Mouse (Mus musculus) CD4-positive helper T cell, adult 2 months (primary cell): ENCODE data around the gene Unc5cl.
"Not testable (repeated sequence)": the region's sequence is repeated elsewhere in the genome, so short reads cannot be mapped to it uniquely, and the experiment has no call there.

Source experiments
- DNase-seq: peaks from one replicate; pipeline ENCODE4 v3.0.0-alpha.2; 2012; ENCODE audit warnings: low read depth, missing footprints, low spot score

Gene Unc5cl

GRCm38 (mm10) chr17:48467395-48468231, 12.9 kb downstream of the Unc5cl start:
- DNase-seq, result peak; percentile 64

GRCm38 (mm10) chr17:48474282-48474681, 19.6 kb downstream of the Unc5cl start:
- not testable (repeated sequence) for DNase-seq

GRCm38 (mm10) chr17:48475444-48475843, 20.7 kb downstream of the Unc5cl start:
- DNase-seq, result no peak

- DNase-seq, result no peak
Observed at GRCm38 (mm10) chr17:48479952-48480351, 25.3 kb downstream of the Unc5cl start.

- DNase-seq, result no peak
Observed at GRCm38 (mm10) chr17:48483764-48484163, 29.1 kb downstream of the Unc5cl start.

GRCm38 (mm10) chr17:48484191-48484590, 29.5 kb downstream of the Unc5cl start:
- DNase-seq, result no peak

GRCm38 (mm10) chr17:48489466-48489865, 34.8 kb downstream of the Unc5cl start:
- no peak for DNase-seq

- DNase-seq, result no peak
Observed at GRCm38 (mm10) chr17:48492621-48493020, 37.9 kb downstream of the Unc5cl start.

- DNase-seq, result no peak
Observed at GRCm38 (mm10) chr17:48493582-48493981, 38.9 kb downstream of the Unc5cl start.

- DNase-seq, result no peak
Observed at GRCm38 (mm10) chr17:48493986-48494385, 39.3 kb downstream of the Unc5cl start.

- no peak for DNase-seq
Observed at GRCm38 (mm10) chr17:48497986-48498385, 43.3 kb downstream of the Unc5cl start.

- DNase-seq, result no peak
Observed at GRCm38 (mm10) chr17:48500846-48501445, 46.2 kb downstream of the Unc5cl start.

GRCm38 (mm10) chr17:48505006-48505405, 50.3 kb downstream of the Unc5cl start:
- no peak for DNase-seq

GRCm38 (mm10) chr17:48506986-48507385, 52.3 kb downstream of the Unc5cl start:
- no peak for DNase-seq

- no peak for DNase-seq
Observed at GRCm38 (mm10) chr17:48509596-48509995, 54.9 kb downstream of the Unc5cl start.

GRCm38 (mm10) chr17:48512614-48513281, 58.0 kb downstream of the Unc5cl start:
- DNase-seq, result no peak

- no peak for DNase-seq
Observed at GRCm38 (mm10) chr17:48514613-48515012, 59.9 kb downstream of the Unc5cl start.

GRCm38 (mm10) chr17:48519046-48519445, 64.3 kb downstream of the Unc5cl start:
- DNase-seq, result no peak

- DNase-seq, result no peak
Observed at GRCm38 (mm10) chr17:48520352-48520751, 65.7 kb downstream of the Unc5cl start.

GRCm38 (mm10) chr17:48523056-48523455, 68.4 kb downstream of the Unc5cl start:
- DNase-seq, result no peak

GRCm38 (mm10) chr17:48533844-48534705, 79.4 kb downstream of the Unc5cl start:
- no peak for DNase-seq

GRCm38 (mm10) chr17:48538328-48538727, 83.6 kb downstream of the Unc5cl start:
- peak; percentile 16 for DNase-seq
